Mouse (Mus musculus) testis, adult 2 months (tissue): ENCODE data around the gene Uap1.

ENCODE experiments used
- CTCF ChIP-seq: fragments of 200-500 bp; IDR thresholded peaks from 2 replicates; pipeline ENCODE4 v1.5.1; 2012; ENCODE audit warnings: low read depth, mild to moderate bottlenecking, inconsistent platforms, low read length, moderate library complexity; ENCODE audit not compliant: control insufficient read depth, insufficient read depth, insufficient replicate concordance
- POLR2A ChIP-seq: fragments of 200-500 bp; IDR thresholded peaks from 2 replicates; pipeline ENCODE4 v1.6.1; 2012; ENCODE audit warnings: low read depth, mild to moderate bottlenecking, inconsistent platforms, low read length, moderate library complexity; ENCODE audit not compliant: control insufficient read depth

- TF ChIP-seq CTCF: no peak
- TF ChIP-seq POLR2A: no peak
Observed at GRCm38 (mm10) chr1:170206395-170206794, 31.6 kb upstream of the Uap1 start.
